Mouse (Mus musculus) gonadal fat pad, adult 2 months (tissue): ENCODE measurements around the gene Ankrd34a. TPM values are rescaled to one million over a fixed set of nuclear protein-coding genes. Genes with fewer than 3 reads are reported as not detected.

Experiments used
- DNase-seq: peaks from one replicate; pipeline ENCODE4 v3.0.0-alpha.2; 2012; ENCODE audit warnings: low read depth
- polyA plus RNA-seq: library from polyadenylated mRNA; depleted of rRNA; stranded (reverse); fragments of >200 nt; gene quantifications from 2 replicates; pipeline ENCODE4 v1.2.3, GENCODE M21; 2012; rRNA removed

Gene Ankrd34a
- polyA plus RNA-seq, 1 experiment, result 0.34 TPM

DNA sequence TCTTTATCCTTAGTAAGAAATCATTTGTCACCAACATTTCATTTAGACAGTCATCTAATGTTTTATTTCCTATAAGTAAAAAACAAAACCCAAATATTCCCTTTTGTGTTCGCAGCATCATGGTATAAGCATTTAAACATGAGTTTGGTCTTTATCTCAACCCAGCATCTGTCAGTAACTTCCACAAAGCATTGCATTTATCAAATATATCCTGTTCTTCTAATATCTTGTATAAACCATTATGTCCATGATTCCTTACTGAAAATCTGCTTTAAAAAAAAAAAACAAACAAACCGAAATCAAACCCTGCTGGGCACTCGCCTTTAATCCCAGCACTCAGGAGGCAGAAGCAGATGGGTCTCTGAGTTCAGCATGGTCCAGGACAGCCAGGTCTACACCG, 10.2 kb downstream of the Ankrd34a start:
- no peak for DNase-seq

- DNase-seq, result no peak
These were observed 21.5 kb downstream of the Ankrd34a start for GRCm38 (mm10) chr3:96617941-96618340.

- no peak for DNase-seq
These were observed 26.8 kb downstream of the Ankrd34a start for GRCm38 (mm10) chr3:96623201-96623600.

DNA sequence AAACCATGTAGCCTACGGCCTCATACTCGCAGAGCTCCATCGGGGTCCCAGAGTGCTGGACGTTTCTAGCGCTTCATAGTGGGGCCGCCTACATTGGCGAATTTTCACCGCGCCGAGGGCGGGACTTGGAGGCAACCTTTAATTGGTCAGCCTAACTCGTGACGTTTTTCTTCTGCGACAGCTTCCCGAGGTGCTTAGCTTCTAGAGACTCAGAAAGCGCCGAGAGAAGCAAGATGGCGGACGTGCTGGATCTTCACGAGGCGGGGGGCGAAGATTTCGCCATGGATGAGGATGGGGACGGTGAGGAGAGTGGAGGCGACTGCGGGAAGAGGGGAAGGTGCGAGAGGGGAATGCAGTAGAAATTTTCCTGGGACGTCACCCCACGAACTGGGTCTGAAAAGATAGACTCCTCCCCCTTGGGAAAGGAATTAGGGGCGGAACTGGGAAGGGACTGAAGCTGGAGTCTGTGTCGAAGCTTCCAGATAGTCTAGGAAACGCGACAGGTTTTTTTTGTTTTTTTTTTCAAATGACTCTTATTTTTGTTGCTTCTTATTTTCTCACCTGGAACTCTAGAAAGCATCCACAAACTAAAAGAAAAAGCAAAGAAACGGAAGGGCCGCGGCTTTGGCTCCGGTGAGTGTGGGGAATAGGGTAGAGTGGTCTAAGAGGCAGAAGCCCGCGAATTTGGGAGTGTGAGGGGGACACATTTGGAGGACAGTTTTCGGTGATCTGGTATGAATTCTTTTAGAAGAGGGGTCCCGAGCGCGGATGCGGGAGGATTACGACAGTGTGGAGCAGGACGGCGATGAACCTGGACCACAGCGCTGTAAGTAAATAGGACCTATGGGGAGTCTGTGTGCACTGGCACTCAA, 33.5 kb downstream of the Ankrd34a start, which contains the start of gene Rbm8a:
Gene Rbm8a (plus strand): TSS at position 205 of the 872 bp plus-strand sequence.
- DNase-seq, result peak; percentile 84

GRCm38 (mm10) chr3:96632058-96632457, 35.6 kb downstream of the Ankrd34a start:
- DNase-seq, result no peak

DNA sequence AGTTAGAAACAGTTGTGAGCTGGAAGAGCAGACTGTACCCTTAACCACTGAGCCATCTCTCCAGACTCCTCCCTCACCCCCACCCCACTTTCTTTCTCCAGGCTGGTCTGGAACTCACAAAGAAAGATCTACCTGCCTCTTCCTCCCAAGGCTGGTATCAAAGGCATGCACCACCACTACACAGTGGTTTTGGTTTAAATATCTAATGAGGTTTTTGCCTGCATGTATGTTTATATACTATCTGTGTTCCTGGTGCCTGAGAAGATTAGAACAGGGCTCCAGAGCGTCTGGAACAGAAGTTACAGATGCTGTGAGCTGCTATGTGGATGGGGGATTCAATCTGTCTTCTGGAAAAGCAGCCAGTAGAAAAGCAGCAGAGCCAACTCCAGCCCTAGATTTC, 37.6 kb downstream of the Ankrd34a start:
- no peak for DNase-seq

DNA sequence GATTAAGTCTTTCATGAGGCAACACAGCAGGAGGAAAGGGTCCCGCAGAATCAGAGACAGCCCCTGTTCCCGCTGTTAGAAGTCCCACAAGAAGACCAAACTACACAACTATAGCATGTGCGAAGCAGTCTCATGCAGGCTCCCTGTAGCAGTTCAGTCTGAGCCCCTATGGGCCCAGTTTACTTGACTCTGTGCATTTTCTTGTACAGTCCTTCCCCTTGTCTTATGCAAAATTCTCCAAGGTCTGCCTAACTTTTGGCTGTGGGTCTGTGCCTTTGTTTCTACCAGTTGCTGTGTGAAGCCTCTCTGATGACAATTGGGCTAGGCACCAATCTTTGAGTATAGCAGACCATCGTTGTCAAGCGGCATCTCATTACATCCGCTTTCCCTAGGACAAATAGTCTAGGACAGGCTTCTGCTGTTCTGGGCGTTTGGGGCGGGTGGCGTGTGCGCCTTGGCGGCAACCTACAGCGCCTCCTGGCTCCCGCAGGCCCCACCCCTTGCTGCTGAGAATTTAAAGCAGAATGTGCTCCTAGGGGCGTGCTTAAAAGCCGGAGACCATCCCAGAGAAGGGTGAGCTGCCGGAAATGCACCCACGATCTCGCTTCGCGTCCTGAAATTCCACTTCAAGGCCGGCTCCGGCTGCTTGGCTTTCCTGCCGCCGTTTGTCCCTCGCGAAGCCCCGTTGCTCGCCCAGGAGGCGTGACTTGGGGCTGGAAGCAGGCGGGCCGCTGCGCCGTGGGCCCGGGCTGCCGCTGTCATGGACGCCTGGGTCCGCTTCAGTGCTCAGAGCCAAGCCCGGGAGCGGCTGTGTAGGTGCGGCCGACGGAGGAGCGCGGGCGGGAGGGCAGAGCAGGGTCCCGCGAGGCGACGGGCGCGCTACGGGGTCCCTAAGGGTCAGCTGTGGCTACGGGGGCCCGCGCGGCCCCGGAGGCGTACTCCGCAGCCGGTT, 38.8 kb downstream of the Ankrd34a start, which contains the start of the genes Pex11b and Gm42957:
Gene Pex11b (plus strand): TSS at position 449 of the 952 bp plus-strand sequence.
Gene Gm42957 (plus strand): TSS at position 547 of the 952 bp plus-strand sequence.
- DNase-seq, result peak; percentile 49

DNA sequence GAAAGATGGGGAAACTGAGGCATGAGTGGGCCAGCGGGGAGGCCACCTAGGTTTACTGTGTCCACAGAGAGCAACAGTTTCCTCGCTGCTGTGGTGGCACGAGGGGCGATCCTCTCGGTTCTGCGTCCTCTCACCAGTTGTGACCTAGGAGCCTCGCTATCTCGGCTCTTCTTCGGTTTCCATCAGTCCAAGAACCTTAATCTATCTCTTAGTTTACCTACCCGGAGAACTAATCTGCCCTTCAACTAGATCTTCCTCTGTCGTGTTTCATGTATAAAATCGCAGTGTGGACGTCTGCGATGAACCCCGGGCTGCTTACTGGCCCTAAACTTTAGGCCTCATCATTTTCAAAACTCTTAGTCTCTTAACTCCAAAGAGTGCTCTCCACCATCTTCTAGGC, 39.5 kb downstream of the Ankrd34a start:
- DNase-seq, result no peak

DNA sequence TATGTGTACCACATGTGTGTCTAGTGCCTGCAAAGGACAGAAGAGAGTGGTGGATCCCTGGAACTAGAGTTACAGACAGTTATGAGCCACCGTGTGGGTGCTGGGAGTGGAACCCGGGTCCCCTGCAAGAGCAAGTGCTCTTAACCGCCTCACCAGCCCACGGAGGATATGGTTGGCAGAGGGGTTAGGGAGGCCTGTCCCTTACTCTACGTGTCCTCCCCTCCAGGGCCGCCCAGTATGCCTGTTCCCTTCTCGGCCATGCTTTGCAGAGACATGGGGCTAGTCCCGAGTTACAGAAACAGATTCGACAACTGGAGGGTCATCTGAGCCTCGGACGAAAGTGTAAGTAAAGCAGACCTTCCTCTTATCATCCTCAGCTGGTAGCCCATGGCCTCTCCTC, 40.0 kb downstream of the Ankrd34a start:
- no peak for DNase-seq

- no peak for DNase-seq
These were observed 42.8 kb downstream of the Ankrd34a start for GRCm38 (mm10) chr3:96639219-96639618.

DNA sequence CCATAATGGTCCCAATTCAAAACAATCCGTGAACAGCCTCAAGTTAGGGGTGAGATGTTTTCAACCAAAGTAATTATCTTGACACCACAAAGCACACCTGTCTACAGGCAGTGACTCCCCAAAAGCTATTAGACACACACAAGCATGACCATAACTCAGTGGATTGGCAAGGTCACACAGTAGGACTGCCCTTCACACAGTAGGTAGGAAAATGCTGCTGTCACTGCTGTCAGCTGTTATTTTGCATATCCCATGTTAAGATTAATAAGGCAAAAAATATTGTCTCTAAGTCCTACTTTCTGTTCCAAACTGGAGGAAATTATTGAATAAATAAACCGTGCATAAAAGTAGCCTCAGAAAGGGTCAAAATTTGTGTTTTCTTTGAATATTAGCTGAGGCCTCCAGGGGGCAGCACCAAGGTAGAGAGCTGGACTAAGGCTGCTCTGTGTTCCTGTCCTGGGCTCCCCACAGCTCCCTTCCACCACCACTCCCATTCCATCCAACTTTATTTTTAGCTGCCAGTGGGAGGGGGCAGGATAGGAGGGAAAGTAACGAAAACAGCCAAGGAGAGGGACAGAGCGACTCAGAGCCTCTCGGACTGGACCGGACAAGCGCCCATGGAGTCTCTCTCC, 48.7 kb downstream of the Ankrd34a start, which contains the start of gene Itga10:
Gene Itga10 (plus strand): TSS at position 567 of the 632 bp plus-strand sequence.
- DNase-seq, result no peak

- no peak for DNase-seq
These were observed 50.9 kb downstream of the Ankrd34a start for GRCm38 (mm10) chr3:96647365-96647764.

Other genes with a start within 250 kb of the Ankrd34a start
- gene BC107364, start 144.3 kb upstream of the Ankrd34a start, polyA plus RNA-seq, result not detected in 2 replicates
- gene Hfe2, start 71.5 kb upstream of the Ankrd34a start, polyA plus RNA-seq, result 0.16 and 0.55 TPM in 2 replicates
- gene Txnip, start 38.7 kb upstream of the Ankrd34a start, polyA plus RNA-seq, result 664 and 966 TPM in 2 replicates
- 0.39 TPM in 1 of 2 replicates, not detected in the other for gene Gm16253, start 19.7 kb upstream of the Ankrd34a start, polyA plus RNA-seq
- 12.6 and 13.7 TPM in 2 replicates for gene Polr3gl, start 2.5 kb upstream of the Ankrd34a start, polyA plus RNA-seq
- gene Lix1l, start 4.5 kb downstream of the Ankrd34a start, polyA plus RNA-seq, result 20.6 and 21.5 TPM in 2 replicates
- gene Rbm8a, start 33.3 kb downstream of the Ankrd34a start, polyA plus RNA-seq, result 6.5 and 12.6 TPM in 2 replicates
- gene Pex11b, start 38.7 kb downstream of the Ankrd34a start, polyA plus RNA-seq, result 55.1 and 57.9 TPM in 2 replicates
- 0.09 and 0.10 TPM in 2 replicates for gene Gm42957, start 38.8 kb downstream of the Ankrd34a start, polyA plus RNA-seq
- gene Itga10, start 48.9 kb downstream of the Ankrd34a start, polyA plus RNA-seq, result 2.1 and 2.5 TPM in 2 replicates
- 1.8 and 2.2 TPM in 2 replicates for gene Ankrd35, start 73.5 kb downstream of the Ankrd34a start, polyA plus RNA-seq
- 23.4 and 29.1 TPM in 2 replicates for gene Pias3, start 99.7 kb downstream of the Ankrd34a start, polyA plus RNA-seq
- gene Nudt17, start 111.9 kb downstream of the Ankrd34a start, polyA plus RNA-seq, result 0.72 and 1.3 TPM in 2 replicates
- 28.4 and 29.9 TPM in 2 replicates for gene Polr3c, start 131.0 kb downstream of the Ankrd34a start, polyA plus RNA-seq
- gene Rnf115, start 131.0 kb downstream of the Ankrd34a start, polyA plus RNA-seq, result 21.4 and 26.2 TPM in 2 replicates
- 49.3 and 91.8 TPM in 2 replicates for gene Pdzk1, start 232.6 kb downstream of the Ankrd34a start, polyA plus RNA-seq
- 0.53 and 0.82 TPM in 2 replicates for gene Cd160, start 232.7 kb downstream of the Ankrd34a start, polyA plus RNA-seq